Mouse (Mus musculus) urinary bladder, postnatal 14 days (tissue): Measurements from ENCODE around the gene Dmrtc2.

ENCODE experiments used
- DNase-seq: peaks from one replicate; pipeline ENCODE4 v3.0.0; 2021; ENCODE audit warnings: low spot score

The Dmrtc2 gene

GRCm38 (mm10) chr7:24902264-24902629 is 32.4 kb downstream of the Dmrtc2 start:
- DNase-seq = no peak

DNA sequence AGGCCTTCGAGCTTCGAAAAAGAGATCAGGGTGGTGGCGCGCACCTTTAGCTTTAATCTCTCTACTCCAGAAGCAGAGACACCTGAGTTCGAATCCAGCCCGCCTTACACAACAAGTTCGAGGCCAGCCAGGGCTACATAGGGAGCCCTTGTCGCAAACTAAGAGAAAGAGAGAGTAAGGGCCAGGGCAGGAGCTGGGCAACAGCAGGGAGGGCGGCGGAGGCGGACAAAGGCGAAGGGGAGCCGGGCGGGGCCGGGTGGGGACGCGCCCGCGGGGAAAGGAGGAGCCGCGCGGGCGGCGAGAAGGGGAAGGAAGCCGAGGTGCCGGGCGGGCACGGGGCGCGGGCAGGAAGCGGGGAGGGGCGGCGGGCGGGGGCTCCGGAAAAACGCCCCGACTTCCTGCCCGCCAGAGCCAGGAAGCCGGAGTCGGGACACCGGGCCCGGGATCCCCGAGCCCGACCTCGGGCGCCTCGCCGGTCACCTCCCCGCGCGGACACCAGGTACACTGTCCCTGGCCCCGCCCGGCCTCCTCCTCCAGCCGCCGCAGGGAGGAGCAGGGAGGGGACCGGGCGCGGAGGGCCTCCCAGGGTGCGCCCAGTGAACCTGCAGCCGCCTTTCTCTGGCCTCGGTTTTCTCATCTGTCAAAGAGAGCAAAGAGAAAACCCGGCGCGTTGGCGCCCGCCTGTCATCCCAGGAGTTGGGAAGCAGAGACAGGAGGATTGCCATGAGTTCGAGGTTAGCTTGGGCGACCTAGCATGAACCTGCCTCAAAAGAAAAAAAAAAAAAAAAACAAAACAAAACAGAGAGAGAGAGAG is 33.0 kb downstream of the Dmrtc2 start, which contains the start of gene Arhgef1:
TSS of gene Arhgef1 (plus strand) at position 283 of the 814 bp plus-strand sequence.
- peak; percentile 65 for DNase-seq

DNA sequence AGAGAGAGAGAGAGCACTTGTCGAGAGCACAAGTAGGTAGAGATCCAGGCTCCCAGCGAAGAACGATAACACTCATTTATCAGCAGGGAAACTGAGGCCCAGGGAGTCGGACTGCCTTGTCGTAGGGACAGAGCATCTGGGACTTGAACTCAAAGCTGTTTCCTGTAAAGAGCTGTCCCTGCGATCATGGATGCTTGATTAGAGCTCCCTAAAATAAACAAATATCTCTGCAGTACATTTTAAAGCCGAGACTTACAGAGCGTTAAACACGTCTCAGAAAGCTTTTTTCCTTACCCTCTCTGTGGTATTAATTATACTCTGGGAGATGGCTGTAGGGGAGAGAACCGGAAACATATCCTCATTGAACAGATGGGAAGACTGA is 33.6 kb downstream of the Dmrtc2 start:
- no peak for DNase-seq

DNA sequence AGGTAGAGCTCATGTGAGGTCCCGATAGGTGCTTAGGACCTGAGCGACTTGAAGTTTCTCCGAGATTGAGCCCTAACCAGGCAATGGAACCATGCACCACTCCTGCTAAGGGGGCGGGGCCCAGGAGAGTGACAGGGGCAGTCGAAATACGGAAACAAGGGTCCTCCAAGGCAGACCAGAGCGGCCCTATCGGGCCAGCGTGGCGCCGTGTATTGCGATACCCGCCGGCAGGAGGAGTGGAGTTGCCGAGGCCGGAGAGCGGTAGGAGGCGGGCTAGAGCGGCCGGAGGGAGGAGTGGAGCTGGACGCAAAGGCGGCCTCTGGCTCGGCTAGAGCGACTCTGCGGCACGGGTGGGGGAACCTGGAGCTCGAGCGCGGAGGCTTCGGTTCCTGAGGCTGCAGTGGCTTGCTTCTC is 34.2 kb downstream of the Dmrtc2 start:
- DNase-seq = peak; percentile 98

- DNase-seq = peak; percentile 70
Measured at GRCm38 (mm10) chr7:24904936-24905335, 35.1 kb downstream of the Dmrtc2 start.

GRCm38 (mm10) chr7:24906551-24906950 is 36.7 kb downstream of the Dmrtc2 start:
- DNase-seq = no peak

DNA sequence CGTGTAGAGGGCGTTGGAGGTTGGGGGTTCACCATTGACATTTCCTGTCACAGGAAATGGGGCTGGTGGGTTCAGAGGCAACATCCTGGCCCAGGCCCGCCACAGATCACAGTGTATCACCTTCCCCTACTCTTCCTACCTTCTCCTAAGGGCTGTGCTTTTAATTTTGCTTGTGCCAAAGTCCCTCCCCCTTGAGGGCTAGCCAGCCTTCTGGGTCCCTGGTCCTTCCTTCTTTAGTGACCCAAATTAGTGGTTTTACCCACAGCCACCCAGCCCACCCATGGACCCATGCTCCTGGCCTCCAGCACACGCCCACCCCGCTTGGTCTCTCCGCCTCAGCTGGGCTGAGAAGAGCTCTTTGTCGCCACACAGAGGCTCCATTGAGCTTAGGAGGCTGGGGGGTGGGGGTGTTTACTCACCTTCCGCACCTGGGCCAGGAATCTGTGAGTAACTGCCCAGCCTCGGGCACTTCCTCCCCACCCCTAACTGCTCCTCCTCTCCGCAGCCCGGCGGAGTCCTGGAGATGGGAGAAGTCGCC is 37.4 kb downstream of the Dmrtc2 start:
- DNase-seq = peak; percentile 77

DNA sequence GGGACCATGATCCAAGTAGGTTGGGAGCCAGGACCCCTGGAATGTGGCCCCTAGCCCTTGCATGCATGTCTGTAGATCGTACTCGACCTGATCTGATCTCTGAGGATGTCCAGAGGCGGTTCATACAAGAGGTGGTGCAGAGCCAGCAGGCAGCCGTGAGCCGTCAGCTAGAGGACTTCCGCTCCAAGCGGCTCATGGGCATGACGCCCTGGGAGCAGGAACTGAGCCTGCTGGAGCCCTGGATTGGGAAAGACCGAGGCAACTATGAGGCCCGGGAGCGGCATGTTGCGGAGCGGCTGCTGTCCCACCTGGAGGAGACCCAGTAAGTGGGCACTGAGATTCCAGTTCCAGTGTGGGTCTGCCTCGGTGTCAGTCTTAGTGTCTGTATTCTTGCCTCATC is 42.6 kb downstream of the Dmrtc2 start:
- no peak for DNase-seq

GRCm38 (mm10) chr7:24918763-24919323 is 49.0 kb downstream of the Dmrtc2 start:
- DNase-seq = no peak

- DNase-seq = no peak
Measured at GRCm38 (mm10) chr7:24919728-24920127, 49.9 kb downstream of the Dmrtc2 start.
